Mouse (Mus musculus) ovary, postnatal 36 days (tissue): ENCODE measurements around the gene Nufip2.
A peak's percentile ranks its signal among the peaks of the same experiment; 100 is the strongest.

Experiments used
- DNase-seq: peaks from one replicate; pipeline ENCODE4 v3.0.0; 2022; ENCODE audit warnings: low spot score, mixed read lengths

Nufip2 gene

GRCm38 (mm10) chr11:77771879-77772713, 86.1 kb downstream of the Nufip2 start:
- no peak for DNase-seq

DNA sequence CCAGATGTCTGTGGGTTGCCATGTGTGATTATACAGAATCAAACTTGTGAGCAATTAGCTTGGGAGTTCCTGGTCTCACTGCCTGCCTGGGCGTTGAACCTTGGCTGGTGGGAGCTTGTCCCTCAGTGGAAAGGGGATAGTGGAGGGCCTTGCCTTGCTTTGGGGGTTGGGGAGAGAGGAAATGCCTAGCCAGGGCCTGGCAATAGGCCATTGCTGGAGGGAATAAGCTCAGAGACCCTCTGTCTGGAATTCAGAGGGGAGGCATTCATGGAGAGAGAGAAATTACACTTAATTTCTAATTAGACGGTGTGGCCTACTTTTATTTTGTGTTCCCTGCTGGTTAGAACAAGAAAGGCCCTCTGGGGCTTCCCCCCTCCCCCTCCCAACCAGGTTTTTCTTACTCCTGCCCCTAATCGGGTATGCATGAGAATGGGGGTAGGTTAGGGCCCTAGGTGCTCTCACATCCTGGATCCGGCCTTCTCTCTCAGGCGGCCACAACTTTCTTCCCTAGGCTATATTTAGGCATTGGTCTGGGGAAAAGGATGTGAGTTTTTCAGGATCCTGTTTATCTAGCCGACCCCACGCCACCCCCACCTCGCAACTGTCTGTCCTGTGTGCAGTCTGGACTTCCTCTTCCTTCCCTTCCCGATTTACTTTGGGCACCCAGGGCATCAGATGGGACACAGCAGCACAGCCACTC, 89.9 kb downstream of the Nufip2 start:
- no peak for DNase-seq

DNA sequence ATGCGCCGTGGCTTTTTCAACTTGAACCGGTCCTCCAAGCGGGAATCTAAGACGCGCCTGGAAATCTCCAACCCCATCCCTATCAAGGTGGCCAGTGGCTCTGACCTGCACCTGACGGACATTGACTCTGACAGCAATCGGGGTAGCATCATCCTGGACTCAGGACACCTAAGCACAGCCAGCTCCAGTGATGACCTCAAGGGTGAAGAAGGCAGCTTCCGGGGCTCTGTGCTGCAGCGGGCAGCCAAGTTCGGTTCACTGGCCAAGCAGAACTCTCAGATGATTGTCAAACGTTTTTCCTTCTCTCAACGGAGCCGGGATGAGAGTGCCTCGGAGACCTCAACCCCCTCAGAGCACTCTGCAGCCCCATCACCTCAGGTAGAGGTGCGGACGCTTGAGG, 91.5 kb downstream of the Nufip2 start:
- DNase-seq = no peak

DNA sequence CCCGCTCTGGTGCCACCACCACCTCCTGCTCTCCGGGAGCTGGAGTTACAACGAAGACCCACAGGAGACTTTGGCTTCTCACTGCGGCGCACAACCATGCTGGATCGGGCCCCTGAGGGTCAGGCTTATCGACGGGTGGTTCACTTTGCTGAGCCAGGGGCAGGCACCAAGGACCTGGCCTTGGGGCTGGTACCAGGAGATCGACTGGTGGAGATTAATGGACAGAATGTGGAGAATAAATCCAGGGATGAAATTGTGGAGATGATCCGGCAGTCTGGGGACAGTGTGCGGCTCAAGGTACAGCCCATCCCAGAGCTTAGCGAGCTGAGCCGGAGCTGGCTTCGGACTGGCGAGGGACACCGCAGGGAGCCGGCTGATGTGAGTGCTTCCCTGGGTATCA, 92.0 kb downstream of the Nufip2 start:
- DNase-seq = no peak

DNA sequence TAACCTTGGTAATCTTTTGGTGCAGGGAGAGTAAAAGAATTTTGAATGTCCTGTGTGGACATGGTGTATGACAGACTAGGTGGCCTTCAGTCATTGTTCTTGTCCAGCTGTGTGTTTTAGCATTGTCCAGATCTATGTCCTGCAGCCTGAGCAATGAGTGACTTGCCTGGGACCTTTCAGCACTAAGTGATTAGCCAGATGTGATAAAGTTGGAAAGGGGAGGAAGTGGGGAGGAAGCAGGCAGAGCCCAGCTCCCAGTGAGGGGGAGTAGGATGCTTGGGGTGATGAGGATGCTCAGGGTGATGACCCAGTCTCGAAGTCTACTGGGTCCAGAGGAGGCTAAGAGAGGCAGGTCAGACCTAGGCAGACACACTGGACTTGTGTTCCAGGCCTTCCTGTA, 93.3 kb downstream of the Nufip2 start:
- no peak for DNase-seq

GRCm38 (mm10) chr11:77781088-77781487, 95.1 kb downstream of the Nufip2 start:
- no peak for DNase-seq

GRCm38 (mm10) chr11:77782104-77782815, 96.3 kb downstream of the Nufip2 start:
- no peak for DNase-seq

DNA sequence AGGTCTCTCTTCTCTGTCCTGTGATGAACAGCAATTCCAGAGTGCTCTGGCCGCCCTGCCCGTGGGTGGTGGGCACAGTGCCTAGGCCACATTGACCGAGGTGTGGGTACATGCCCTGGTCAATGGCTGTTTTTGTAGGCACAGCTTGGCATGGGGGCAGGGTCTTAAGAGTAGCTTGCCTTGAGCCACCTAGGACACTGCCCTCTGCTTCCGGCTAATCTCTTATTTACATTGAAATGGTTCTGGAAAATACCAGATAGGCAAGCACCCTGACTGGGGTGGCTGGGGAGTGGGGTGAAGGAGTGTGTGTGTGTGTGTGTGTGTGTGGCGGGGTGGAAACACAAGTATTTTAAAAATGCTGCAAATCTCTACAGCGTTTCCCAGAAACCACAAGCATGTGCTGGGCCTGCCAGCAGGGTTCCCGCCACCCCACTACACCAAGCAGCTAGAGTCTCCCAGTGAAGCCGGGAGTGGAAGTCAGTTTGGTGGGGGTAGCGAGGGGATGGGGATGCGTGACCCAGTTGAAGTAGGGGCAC, 97.3 kb downstream of the Nufip2 start:
- DNase-seq = peak; percentile 77

DNA sequence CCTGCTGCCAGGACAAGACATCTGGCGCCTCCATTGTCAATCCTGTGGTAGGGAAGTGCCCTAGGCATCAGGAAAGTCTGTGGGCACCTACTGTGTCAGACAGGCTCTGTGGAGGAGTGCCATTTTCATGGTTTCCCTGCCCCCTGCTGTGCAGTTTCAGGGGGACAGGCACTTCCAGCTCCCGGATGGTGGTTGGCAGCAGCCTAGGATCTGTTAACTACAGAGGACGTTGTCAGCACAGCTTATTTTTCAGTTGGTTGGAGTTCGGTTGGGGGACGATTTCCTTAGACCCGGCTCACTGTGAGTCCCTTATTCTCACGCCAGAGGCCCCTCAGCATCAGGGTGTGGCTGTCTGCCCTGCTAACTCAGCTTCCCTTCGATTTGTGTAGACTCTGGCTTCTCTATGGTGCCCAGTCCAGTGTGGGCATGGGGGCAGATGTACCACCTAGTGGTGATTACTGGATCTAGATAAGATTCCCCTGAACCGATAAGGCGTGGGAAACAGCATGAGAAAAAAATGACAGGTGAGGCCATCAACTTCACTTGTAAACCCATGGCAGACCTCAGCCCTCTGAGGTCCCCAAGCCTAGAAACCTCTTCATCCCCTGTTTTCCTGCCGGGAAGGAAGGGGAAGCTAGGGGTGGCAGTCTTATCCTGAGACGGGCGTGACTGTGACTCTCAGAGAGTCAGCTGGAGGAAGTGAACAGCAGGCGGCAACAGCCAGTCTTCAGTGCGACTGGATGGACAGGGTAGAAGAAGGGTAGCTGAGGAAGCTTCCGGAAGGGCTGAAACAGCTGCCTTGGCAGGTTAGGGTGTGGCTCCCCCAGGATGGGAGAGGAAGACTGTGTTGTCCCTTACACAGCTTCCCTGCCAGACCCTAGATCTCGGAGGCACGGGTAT, 98.0 kb downstream of the Nufip2 start:
- DNase-seq = peak; percentile 59

DNA sequence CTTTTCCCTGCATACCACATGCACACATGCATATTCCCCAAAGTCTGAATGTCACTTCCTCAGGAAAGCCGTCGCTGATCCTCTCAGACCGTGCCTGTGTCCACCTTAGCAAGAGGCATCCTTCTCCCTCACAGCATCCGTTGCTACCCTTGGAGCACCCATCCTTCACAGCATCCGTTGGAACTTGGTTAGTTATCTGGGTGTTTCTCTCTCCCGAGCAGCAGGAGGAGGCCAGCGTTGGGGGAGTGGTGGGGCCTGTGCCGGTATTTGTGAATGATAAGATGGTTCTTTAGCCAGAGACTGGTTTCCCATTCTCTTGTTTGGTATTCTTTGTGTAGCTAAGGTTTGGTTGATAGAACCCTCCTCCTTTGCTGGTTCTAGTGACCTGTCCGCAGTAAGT, 98.9 kb downstream of the Nufip2 start:
- no peak for DNase-seq

GRCm38 (mm10) chr11:77785396-77785767, 99.4 kb downstream of the Nufip2 start:
- DNase-seq = no peak

DNA sequence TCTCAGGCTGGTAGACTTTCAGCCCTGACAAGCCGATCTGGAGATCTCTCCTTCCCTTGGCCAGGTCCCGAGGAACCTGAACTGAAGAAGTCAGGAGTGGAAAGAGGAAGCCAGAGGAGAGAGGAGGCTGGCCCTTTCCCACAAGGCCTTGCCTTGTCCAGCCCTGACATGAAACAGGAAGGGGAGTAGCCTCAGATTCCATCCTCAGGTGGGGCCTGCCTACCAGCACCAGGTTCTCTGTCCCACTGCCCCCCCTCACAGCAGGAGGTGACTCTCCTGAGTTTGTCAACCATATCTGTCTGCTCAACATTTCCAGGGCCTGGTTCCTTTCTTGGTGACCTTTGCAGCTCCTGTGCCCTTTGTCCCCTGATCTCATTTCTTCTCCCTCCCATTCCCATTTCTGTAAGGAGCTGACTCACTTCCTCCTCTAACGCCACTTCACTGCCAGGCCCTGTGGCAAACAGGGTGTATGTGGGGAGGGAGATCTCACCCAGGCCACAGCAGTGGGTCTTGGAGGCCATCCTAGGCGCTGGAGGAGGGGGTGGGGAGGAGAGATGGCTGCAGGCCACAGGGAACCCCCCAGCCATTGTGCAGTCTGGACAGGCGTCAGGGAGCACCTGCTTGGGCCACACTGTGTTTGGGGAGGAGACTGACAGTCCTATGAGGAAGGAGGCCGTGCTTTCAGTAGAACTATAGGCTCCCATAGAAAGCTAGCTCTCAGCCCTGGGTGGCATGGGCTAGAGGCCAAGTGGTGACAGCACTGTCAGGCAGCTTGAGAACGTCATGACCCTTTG, 100.0 kb downstream of the Nufip2 start:
- DNase-seq = no peak

DNA sequence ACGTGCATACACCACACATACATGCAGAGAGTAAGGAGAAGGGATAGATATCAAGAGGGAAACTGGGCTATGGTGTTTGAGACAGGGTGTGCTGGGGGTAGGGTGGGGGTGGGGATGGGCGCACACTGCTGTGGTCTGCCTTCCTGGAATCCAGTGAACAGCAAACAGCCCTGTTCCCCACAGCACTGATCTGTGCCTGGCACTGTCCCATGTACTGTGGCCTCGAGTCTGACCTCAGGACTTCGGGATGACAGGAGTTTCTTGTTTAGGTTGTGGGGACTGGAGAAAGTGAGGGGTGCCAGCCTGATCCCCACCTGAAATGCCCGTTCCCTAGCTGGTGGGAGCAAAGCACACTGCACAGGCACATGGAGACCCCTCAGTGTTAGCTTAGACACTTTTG, 101.8 kb downstream of the Nufip2 start, which contains the start of gene Gm10277:
Gene Gm10277 (minus strand): TSS at position 41 of the 400 bp plus-strand sequence.
- DNase-seq = no peak

GRCm38 (mm10) chr11:77789512-77789911, 103.6 kb downstream of the Nufip2 start:
- DNase-seq = no peak

- DNase-seq = no peak
Measured at GRCm38 (mm10) chr11:77790286-77790685, 104.3 kb downstream of the Nufip2 start.

DNA sequence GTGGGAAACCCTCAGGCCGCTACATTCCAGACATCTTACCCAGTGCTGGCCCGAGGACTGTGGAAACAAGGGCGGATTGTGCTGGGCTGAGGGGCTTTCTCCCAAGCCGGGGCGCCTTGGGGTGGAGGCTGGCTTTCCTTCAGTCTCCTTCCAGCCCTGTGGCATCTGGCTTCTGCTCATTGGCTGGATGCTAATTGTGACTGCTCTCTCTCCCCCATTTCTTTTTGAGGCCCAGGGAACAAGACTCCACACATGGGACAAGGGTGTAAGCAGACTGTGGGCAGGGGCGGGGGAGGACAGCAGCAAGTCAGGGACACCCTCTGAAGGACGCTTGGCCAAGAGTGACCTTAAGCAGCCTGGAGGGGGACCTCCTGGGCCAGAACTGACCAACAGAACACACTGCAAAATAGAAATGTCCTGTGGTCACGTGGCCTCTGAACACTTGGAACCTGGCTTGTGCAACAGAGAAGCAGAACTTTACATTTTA, 105.3 kb downstream of the Nufip2 start:
- no peak for DNase-seq
